Mouse (Mus musculus): Measurements from ENCODE around the gene Atg13. TPM values are rescaled to one million over a fixed set of nuclear protein-coding genes. Genes with fewer than 3 reads are reported as not detected.
"Not testable (repeated sequence)": the region's sequence is repeated elsewhere in the genome, so short reads cannot be mapped to it uniquely, and the experiment has no call there.

The Atg13 gene
- total RNA-seq (2022): 10 to 100 TPM; 67.1 to 87.7 (median 74.4) TPM

DNA sequence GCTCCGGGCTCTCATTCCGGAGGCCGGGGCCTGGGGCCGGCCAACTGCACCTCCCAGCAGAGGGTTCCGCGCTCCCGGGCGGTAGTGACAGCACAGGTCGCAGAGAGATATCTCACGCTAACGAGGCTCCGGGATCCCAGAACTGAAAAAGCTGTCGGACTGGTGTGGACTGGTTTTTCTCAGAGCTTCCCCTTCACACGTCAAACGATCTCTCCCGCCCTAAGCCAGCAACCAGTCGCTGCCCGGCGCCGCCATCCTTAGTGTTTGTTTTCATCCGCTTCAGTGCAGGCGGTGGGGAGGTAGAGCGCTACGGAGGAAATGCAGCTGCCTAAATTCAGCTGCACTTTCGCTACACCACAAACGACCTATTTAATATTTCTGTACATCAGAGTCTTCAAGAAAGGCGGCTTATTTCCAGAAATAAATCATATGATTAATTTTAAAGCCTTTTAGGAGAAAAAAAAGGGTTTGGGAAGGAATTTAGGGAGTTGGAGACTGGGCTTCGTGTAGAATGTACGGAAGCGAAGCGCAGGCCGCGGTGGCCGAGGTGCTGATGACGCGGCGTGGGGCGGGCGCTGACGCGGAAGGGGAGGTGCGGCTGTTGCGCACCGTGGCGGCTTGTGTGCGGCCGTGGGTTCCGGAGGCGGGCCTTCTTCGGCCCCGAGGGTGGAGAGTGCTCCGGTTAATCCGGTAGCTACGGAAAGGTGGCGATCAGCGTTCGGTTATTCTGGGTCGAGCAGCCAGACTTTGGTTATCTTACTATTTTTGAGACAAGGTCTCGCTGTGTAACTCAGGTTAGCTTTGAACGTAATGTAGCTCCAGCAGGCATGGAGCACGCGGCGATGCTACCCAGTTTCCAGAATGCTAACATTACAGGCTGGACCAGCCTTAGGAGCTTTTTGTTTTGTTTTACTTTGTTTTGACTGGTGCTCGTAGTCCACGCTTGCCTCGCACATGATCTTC, at the start of gene Atg13, which contains the start of gene Harbi1:
Gene Atg13 (minus strand): TSS at position 305 of the 963 bp plus-strand sequence.
Gene Harbi1 (plus strand): TSS at position 581 of the 963 bp plus-strand sequence.
- DNase-seq (ENCODE audit: low spot score in 2 of 2): peak; percentile 85 to 89

DNA sequence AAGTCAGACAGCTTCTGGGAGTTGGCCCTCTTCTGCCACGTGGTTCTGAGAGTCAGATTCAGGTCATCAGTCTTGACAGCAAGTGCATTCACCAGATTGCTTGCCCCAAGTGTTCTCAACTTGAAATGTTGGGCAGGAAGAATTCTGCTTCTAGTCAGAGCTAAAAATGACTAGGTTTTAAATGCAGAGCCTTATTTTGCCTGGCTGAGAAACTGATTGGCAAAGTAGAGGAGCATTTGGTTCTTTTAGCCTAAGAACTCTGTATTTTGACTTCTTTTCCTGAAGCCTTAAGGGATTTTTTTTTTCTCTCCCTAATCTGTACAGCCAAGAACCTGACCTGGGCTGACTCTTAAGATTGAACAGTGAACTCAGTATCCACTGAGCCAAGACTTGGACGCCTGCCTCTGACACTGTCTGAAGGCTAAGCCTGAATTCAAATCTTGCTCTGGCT, 39.5 kb upstream of the Atg13 start:
- no peak for DNase-seq (ENCODE audit: low spot score in 2 of 2)

DNA sequence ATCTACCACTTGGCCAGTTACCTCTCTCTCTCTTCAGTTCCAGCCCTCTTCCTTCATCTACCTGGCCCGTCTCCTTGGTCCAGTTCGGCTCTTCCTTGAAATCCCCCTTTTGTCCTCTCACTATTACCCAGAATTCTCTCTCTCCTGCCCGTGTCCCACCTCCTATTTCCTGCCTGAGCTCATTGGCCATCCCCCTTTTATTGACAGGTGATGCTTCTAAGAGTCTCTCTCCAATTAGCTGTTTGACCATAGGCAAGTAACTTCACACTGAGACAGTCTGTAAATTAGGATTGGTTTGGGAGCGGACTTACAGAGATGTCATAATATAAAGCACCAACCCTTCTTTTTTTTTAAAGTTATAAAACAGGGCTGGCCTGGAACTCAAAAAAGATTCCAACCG, 34.3 kb upstream of the Atg13 start:
- no peak for DNase-seq (ENCODE audit: low spot score in 2 of 2)

DNA sequence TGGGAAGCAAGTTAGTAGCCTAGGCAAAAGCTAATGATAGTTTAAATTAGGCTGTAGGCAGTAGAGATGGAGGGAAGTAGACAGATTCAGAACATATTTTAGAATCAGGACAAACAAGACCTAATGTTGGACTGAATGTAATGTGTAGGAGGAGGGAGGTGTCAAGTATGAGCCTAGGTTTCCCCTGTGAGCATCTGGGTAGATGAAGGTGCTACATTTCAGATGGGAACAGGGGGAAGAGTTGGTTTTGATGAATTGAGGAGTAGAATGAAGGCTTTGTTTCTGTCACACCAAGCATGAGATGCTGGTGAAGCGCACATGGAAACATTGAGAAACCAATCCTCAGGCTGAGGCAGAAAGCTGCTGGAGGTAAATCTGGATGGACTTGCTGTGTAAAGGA, 29.2 kb upstream of the Atg13 start:
- DNase-seq (ENCODE audit: low spot score in 2 of 2): no peak

DNA sequence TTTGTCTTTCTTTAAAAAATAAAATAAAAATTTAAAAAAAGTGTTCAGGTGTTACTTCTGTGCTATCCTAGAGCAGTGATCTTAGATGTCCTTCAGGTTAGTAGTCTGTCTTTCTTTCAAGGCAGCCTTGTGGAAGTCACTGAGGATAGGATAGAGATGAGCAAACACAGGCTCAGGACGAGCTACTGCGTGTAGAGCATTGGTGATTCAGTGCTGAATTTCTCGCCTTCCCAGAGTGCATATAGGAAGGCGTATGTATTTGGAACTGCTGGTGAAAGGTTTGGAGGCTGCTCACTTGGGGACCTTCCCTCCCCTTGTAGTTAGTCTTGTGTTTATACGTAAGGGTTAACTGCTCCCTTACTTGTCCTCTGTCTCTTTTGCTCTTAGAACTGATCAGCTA, 24.8 kb upstream of the Atg13 start:
- DNase-seq (ENCODE audit: low spot score in 2 of 2): no peak

DNA sequence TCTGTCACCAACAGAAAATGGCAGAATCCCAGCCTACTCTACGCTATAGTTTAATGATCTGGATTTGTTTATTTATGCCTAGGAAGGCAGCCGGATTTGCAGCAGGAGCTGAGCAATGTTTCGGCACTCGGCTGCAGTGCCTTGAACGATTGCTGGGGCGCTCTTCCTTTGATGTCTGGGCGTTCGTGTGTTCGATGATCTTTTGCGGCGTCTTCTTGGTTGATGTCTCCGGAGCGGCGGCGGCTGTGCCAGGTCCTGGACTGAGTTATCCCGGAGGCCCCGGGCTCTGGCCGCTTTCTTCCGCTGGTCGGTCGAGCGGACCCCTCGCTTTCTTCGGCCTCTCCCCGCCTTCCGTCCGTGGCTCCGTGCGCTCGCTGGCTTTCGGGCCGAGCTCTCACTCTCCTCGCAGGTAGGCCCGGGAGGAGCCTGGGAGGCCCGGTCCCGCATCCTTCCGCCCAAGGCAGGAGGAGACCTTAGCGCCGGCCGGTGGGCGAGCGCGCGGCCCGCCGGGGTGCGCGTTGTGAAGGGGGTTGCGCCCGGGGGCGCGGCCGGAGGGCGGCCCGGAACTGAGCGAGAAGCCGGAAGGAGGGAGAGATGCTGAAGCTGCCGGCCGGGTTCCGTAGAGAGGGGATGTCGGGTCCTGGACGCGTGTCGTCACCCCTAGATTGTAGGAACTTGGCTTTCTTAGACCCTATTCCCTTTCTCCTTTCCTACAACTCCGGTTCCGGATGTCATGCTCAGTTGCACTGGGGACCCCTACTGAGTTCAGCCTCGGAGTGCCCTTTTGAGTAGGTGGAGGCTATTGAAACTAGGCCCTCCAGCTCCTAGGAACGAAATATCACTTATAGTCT, 19.8 kb upstream of the Atg13 start, which contains the start of gene Ambra1:
Gene Ambra1 (plus strand): TSS at position 164 of the 851 bp plus-strand sequence.
- peak; percentile 77 to 85 for DNase-seq (ENCODE audit: low spot score in 2 of 2)

DNA sequence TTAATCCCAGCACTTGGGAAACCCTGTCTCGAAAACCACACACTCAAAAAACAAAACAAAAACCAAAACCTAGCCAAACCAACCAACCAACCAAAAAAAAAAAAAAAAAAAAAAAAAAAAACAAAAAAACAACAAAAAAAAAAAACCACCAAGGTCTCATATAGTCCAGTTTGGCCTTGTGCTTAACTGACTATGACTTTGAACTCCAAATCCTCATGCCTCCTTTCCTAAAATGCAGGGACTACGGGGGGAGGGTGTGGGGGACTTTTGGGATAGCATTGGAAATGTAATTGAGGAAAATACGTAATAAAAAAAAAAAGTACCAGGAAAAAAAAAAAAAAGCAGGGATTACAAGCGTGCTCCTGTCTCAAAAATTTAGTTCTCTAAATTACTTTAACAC, 19.2 kb upstream of the Atg13 start:
- DNase-seq (ENCODE audit: low spot score in 2 of 2): no peak

DNA sequence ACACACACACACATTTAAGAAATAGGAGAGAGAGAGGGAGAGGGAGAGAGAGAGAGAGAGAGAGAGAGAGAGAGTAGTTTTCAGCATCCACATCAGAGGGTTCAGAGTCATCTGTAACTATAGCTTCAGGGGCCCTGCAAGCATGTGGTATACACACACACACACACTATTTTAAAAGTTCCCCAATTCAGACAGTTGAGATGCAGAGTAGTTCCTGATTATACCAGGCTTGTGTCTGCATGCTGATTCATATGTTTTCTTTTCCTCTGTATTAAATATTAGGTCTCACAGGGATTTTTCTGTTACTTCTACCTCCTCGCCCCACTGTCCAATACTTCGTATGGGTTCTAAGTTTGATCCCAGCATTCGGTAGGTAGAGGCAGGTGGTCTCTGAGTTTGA, 16.6 kb upstream of the Atg13 start:
- no peak for DNase-seq (ENCODE audit: low spot score in 2 of 2)

DNA sequence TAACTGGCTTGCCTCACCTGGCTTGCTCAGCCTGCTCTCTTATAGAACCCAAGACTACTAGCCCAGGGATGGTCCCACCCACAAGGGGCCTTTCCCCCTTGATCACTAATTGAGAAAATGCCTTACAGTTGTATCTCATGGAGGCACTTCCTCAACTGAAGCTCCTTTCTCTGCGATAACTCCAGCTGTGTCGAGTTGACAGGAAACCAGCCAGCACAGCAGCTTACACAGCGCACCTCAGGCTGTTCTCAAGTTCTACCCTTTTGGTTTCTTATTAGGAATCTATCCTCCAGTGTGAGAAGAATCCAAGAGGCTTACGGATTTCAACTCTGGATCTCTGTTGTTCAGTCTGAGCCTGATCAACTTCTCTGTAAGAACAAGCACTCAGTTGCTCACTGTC, 15.1 kb upstream of the Atg13 start:
- not testable (repeated sequence) for DNase-seq (ENCODE audit: low spot score in 2 of 2)

DNA sequence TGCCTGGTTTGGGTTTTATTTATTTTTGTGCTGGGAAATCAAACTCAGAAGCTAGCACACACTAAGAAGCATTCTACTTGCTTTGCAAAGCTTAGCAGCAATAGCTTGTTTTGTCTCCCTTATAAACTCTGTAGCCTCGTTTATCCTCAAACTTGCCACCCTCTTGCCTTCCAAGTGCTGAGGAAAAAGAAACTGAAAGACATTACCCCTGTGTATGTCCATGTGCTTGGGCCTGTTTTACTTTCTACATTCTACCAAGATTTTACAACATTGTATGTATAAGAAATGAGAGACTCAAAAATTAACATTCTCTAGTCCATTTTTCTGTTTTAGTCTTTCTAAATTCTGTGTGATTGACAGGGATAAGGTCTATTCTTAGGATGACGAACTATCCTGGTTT, 14.3 kb upstream of the Atg13 start:
- DNase-seq (ENCODE audit: low spot score in 2 of 2): no peak

DNA sequence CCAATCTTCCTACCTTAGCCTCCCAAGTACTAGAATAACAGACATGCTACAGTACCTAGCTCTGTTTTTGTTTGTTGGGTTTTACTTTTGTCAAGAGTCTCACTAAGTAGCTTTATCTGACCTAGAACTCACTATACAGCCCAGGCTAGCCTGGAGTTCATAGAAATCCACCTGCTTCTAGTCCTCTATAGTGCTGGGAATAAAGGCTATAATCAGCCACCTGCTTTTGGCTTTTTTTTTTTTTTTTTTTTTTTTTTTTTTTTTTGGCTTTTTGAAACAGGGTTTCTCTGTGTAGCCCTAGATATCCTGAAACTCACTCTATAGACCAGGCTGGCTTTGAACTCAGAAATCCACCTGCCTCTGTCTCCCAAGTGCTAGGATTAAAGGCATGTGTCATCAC, 13.6 kb upstream of the Atg13 start:
- DNase-seq (ENCODE audit: low spot score in 2 of 2): no peak

DNA sequence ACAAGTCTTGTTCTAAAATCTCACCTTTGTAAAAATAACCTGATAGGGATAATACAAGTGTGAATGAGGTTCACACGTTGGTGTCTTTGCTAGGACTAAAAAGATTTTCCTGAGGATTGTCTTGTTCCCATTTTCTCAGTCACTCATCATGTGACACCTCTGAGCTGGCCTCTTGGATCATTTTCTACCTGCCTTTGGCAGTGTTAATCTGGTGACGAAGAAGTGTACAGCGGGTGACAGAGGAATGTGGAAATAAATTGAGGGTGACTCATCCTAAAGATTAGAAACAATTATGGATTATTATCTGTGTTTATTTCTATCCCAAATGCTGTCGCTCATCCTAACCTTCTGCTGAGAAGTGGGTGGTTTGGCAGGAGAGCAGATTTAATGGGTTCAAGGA, 13.0 kb upstream of the Atg13 start:
- no peak for DNase-seq (ENCODE audit: low spot score in 2 of 2)

DNA sequence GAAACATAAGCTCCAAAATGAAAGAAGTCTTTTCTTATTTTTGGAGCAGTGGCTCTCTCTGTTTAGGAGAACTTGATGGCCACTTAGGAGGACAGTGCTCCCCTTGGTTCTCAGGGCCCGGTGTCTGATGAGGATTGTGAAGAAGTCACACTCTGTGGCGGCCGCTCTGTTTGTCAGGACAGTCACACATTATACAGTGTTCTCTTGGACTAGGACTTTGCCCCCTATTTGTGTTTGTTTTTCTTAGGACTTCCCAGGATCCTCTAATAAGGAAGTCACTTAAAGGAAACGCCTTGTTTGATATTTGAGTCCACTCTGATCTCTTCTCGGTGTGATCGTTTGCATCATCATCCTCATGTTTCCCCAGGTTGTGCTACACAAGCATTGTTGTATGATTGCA, 7.9 kb upstream of the Atg13 start:
- no peak for DNase-seq (ENCODE audit: low spot score in 2 of 2)

DNA sequence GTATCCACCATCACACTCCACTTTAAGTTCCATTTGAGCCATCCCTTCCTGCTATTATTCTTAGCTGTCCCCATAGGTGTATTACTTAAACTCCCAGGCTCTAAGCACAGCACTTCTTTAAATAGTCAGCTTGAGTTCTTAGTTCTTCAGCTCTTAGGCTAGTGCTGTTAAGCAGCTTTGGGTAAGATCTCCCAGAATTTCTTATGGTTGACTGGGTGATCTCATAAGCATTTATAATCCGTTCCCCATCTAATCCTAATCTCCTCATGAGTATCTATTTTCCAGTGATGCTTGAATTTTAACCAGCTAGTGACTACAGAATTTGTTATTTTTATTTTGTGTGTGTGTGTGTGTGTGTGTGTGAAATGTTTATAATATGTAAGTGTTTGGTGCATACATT, 4.5 kb upstream of the Atg13 start:
- DNase-seq (ENCODE audit: low spot score in 2 of 2): no peak

DNA sequence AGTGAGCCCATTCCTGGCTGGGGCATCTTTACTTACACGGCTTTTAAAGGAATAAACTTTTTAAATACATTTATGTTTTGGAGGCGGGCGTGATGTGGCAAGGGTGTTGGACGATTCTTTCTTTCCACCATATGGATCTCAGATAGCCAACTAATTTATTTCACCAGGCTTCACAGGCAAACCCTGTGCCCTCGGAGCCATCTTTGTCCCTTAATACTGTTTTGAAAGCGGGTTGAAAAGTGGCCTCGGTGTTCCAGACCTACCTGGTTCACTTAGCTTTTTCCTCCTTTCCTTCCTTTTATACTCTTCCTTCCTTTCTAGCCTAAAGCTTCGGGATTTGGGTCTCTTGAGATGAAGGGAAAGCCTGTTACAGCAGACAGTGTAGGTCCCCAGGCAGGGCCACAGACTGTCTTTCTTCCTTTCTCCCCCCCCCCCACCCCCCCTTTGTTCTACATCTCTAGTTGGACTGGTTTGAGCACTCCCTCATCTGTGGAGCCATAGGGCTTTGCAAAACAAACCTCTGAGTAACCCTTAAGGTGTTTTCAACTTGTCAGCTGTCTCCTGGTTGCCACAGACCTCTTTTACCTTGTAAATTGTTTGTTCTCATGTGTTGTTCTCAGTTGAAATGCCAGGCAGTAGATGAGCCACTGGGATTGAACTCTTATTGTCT, 1.0 kb upstream of the Atg13 start:
- DNase-seq (ENCODE audit: low spot score in 2 of 2): no peak

DNA sequence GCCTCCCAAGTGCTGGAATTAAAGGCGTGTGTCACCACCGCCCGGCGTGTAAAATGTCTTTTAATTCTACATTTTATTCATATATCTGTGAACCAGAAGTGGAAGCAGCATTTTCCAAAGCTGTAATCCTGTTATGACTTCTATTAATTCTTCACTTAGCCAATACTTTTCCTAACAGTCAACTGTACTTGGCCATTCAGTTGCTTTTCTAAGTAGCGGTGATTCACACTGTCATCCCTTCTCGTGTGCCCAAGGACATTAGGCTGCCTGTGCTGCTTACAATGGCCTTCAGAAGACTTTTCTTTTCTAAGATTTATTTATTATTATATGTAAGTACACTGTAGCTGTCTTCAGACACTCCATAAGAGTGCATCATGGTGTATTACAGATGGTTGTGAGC, 2.0 kb downstream of the Atg13 start:
- DNase-seq (ENCODE audit: low spot score in 2 of 2): no peak

DNA sequence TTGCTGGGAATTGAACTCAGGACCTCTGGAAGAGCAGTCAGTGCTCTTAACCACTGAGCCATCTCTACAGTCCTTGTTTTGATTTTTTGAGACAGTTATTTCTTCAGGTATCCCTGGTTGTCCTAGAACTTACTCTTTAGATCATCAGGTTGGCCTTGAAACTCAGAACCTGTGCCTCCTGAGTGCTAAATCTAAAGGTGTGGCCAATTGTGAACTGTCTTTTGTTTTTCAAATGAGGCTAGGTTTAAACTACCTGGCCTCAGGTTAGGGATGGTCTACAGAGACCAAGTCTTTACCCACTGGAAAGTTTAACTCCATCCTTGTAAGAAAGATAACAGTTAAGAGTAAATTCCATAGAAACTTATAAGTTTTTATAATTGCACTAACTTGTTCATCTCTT, 3.9 kb downstream of the Atg13 start:
- no peak for DNase-seq (ENCODE audit: low spot score in 2 of 2)

DNA sequence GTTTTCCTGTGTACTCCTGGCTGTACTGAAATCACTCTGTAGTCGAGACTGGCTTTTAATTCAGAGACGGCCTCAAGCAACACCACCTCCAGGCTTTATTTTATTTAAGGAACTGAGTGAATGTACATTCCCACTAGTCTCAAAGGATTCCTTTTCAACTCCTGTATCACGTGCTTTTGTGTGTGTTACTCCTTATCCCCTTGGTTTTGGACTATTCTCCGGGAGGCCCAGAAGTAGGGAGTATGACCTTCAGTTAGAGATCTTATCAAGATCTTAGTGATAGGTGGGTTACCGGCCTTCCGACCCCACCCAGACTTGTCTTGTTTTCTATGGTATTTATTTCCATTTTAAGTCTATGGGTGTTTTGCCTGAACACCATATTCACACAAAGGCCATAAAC, 4.6 kb downstream of the Atg13 start:
- no peak for DNase-seq (ENCODE audit: low spot score in 2 of 2)

DNA sequence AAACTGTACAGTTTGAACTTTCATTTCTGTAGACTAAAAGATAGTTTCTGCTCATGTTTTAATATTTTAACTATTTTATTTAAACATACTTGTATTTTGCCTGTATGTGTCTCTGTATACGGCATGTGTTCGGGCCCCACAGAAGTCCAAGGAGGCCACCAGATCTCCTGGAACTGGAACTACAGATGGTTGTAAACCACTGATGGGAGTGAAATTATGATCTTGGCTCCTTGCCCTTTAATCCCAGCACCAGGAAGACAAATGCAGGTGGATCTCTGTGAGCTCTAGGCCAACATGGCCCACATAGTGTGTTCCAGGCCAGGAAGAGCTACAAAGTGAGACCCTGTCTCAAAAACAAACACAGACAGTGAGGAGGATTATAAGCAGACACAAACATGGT, 9.0 kb downstream of the Atg13 start:
- no peak for DNase-seq (ENCODE audit: low spot score in 2 of 2)

DNA sequence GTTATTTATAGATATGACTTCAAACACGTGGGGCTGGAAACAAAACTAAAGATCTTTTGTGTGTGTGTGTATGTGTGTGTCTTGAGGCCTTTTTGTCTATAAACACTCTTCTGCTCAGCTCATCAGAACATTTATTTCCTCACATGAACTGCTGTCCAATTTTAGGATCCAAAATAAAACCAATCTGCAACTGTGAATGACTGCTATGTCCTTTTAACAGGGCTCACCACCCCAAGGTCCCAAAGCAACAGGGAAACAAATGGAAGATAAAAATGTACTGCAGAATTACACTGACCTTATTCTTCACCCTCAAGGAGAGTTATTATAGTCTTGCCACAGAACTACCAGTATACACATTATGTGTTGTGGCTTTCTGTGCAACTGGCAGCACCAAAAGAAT, 11.2 kb downstream of the Atg13 start:
- DNase-seq (ENCODE audit: low spot score in 2 of 2): no peak

DNA sequence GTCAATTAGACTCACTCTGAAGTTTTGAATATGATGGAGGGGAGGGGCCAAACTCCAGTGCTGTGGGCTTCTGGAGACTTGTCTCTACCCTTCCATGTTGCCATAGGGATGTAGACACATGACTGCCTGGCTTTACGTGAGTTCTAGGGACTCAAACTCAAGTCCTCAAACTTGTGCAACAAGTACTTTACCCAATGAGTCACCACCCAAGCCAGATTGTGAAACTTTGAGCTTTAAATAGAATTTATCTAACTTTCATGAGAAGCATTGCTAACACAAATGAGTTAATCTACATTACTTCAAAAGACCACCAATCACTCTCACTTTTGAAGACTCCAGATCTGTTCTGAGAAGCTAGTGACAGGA, 14.2 kb downstream of the Atg13 start:
- DNase-seq (ENCODE audit: low spot score in 2 of 2): no peak
